Mouse (Mus musculus) MEL (cell line): ENCODE data around the gene Hsdl1. TPM values are rescaled to one million over a fixed set of nuclear protein-coding genes. Genes with fewer than 3 reads are reported as not detected.

Experiments
- DNase-seq: peaks from one replicate; pipeline ENCODE4 v3.0.0; 2011; ENCODE audit warnings: low read depth, low spot score
- H3K27ac ChIP-seq: 2 replicates; pipeline ENCODE4 v1.5.1; 2012; ENCODE audit warnings: low read depth, mild to moderate bottlenecking, control low read depth, low read length, moderate library complexity; ENCODE audit not compliant: control insufficient read depth
- H3K27me3 ChIP-seq, 2 experiments: fragments of 150-350 bp in 1 of 2; sonication (generic) in 1 of 2; 2 replicates each; pipeline ENCODE4 v1.6.1; 2012; ENCODE audit warnings: low read length in 2 of 2, mild to moderate bottlenecking in 2 of 2, improper control_type of control experiment in 1 of 2, moderate library complexity in 1 of 2; ENCODE audit not compliant: insufficient read depth in 2 of 2, control insufficient read depth in 1 of 2
- H3K36me3 ChIP-seq, 2 experiments: 2 replicates each; pipeline ENCODE4 v1.6.1; 2012 to 2014; ENCODE audit warnings: low read length in 2 of 2, improper control_type of control experiment in 1 of 2, inconsistent platforms in 1 of 2, mild to moderate bottlenecking in 1 of 2; ENCODE audit not compliant: insufficient read depth in 2 of 2, control insufficient read depth in 1 of 2
- H3K4me1 ChIP-seq, 2 experiments: fragments of 150-350 bp in 1 of 2; sonication (generic) in 1 of 2; 2 replicates each; pipeline ENCODE4 v1.6.1; 2012; ENCODE audit warnings: low read length in 2 of 2, improper control_type of control experiment in 1 of 2, mild to moderate bottlenecking in 1 of 2; ENCODE audit not compliant: insufficient read depth in 2 of 2, control insufficient read depth in 1 of 2
- H3K4me3 ChIP-seq, 2 experiments: fragments of 150-350 bp in 1 of 2; sonication (generic) in 1 of 2; 2 replicates each; pipeline ENCODE4 v1.5.1; 2012; ENCODE audit warnings: low read depth in 2 of 2, low read length in 2 of 2, mild to moderate bottlenecking in 2 of 2, moderate library complexity in 2 of 2, control low read depth in 1 of 2, improper control_type of control experiment in 1 of 2; ENCODE audit not compliant: control insufficient read depth in 1 of 2, insufficient read depth in 1 of 2
- H3K79me2 ChIP-seq: 2 replicates; pipeline ENCODE4 v1.6.1; 2012; ENCODE audit warnings: mild to moderate bottlenecking, low read length, moderate library complexity; ENCODE audit not compliant: control insufficient read depth, poor library complexity, insufficient read depth
- H3K9ac ChIP-seq: 2 replicates; pipeline ENCODE4 v1.6.1; 2012; ENCODE audit warnings: low read depth, mild to moderate bottlenecking, control low read depth, low read length, moderate library complexity; ENCODE audit not compliant: control insufficient read depth, poor library complexity, severe bottlenecking
- H3K9me3 ChIP-seq: fragments of 150-350 bp; sonication (generic); replicated peaks from 2 replicates; pipeline ENCODE4 v1.6.1; 2012; ENCODE audit warnings: mild to moderate bottlenecking, low read length, improper control_type of control experiment, moderate library complexity; ENCODE audit not compliant: insufficient read depth
- BHLHE40 ChIP-seq: IDR thresholded peaks from 2 replicates; pipeline ENCODE4 v1.6.1; 2012; ENCODE audit warnings: low read depth, mild to moderate bottlenecking, inconsistent platforms, low read length, improper control_type of control experiment, borderline replicate concordance
- CHD2 ChIP-seq: IDR thresholded peaks from 2 replicates; pipeline ENCODE4 v1.6.1; 2011; ENCODE audit warnings: low read length, improper control_type of control experiment
- CTCF ChIP-seq, 3 experiments: IDR thresholded peaks in 2 of 3; conservative IDR thresholded peaks in 1 of 3; 2 replicates each; pipeline ENCODE4 v1.5.1; 2011 to 2012; ENCODE audit warnings: low read length in 3 of 3, low read depth in 2 of 3, mild to moderate bottlenecking in 2 of 3, improper control_type of control experiment in 1 of 3, inconsistent platforms in 1 of 3, mixed read lengths in 1 of 3, moderate library complexity in 1 of 3; ENCODE audit not compliant: control insufficient read depth in 1 of 3, insufficient read depth in 1 of 3, poor library complexity in 1 of 3, severe bottlenecking in 1 of 3
- E2F4 ChIP-seq: IDR thresholded peaks from 2 replicates; pipeline ENCODE4 v1.6.1; 2011; ENCODE audit warnings: low read depth, low read length, improper control_type of control experiment, borderline replicate concordance
- ETS1 ChIP-seq: IDR thresholded peaks from 2 replicates; pipeline ENCODE4 v1.6.1; 2012; ENCODE audit warnings: low read depth, mild to moderate bottlenecking, inconsistent platforms, low read length, improper control_type of control experiment, moderate library complexity
- GABPA ChIP-seq: IDR thresholded peaks from 2 replicates; pipeline ENCODE4 v1.6.1; 2012; ENCODE audit warnings: low read depth, mild to moderate bottlenecking, inconsistent platforms, low read length, improper control_type of control experiment, moderate library complexity
- GATA1 ChIP-seq: IDR thresholded peaks from 2 replicates; pipeline ENCODE4 v1.6.1; 2011; ENCODE audit warnings: low read depth, low read length, improper control_type of control experiment
- KAT2A ChIP-seq: conservative IDR thresholded peaks from 2 replicates; pipeline ENCODE4 v1.6.1; 2012; ENCODE audit warnings: low read depth, low read length, improper control_type of control experiment, inconsistent platforms
- MAZ ChIP-seq: IDR thresholded peaks from 2 replicates; pipeline ENCODE4 v1.6.1; 2012; ENCODE audit warnings: low read depth, mild to moderate bottlenecking, inconsistent platforms, low read length, improper control_type of control experiment
- MXI1 ChIP-seq: IDR thresholded peaks from 2 replicates; pipeline ENCODE4 v1.6.1; 2011; ENCODE audit warnings: mild to moderate bottlenecking, low read depth, low read length, improper control_type of control experiment
- MYB ChIP-seq: IDR thresholded peaks from 2 replicates; pipeline ENCODE4 v1.6.1; 2011; ENCODE audit warnings: mild to moderate bottlenecking, low read depth, low read length, improper control_type of control experiment
- MYC ChIP-seq: IDR thresholded peaks from 2 replicates; pipeline ENCODE4 v1.6.1; 2011; ENCODE audit warnings: low read depth, mild to moderate bottlenecking, low read length, improper control_type of control experiment, moderate library complexity
- NELFE ChIP-seq: IDR thresholded peaks from 2 replicates; pipeline ENCODE4 v1.6.1; 2011; ENCODE audit warnings: low read depth, low read length, improper control_type of control experiment
- NRF1 ChIP-seq: IDR thresholded peaks from 2 replicates; pipeline ENCODE4 v1.6.1; 2014; ENCODE audit warnings: low read depth, mild to moderate bottlenecking, inconsistent platforms, low read length, improper control_type of control experiment, moderate library complexity; ENCODE audit not compliant: poor library complexity, insufficient read depth, severe bottlenecking
- POLR2AphosphoS2 ChIP-seq: IDR thresholded peaks from 2 replicates; pipeline ENCODE4 v1.6.1; 2011; ENCODE audit warnings: low read length, improper control_type of control experiment
- RAD21 ChIP-seq: IDR thresholded peaks from 2 replicates; pipeline ENCODE4 v1.6.1; 2011; ENCODE audit warnings: mild to moderate bottlenecking, low read depth, low read length, improper control_type of control experiment
- RCOR1 ChIP-seq: IDR thresholded peaks from 2 replicates; pipeline ENCODE4 v1.6.1; 2012; ENCODE audit warnings: low read depth, mild to moderate bottlenecking, inconsistent platforms, low read length, improper control_type of control experiment
- SIN3A ChIP-seq: IDR thresholded peaks from 2 replicates; pipeline ENCODE4 v1.6.1; 2012; ENCODE audit warnings: low read length, improper control_type of control experiment, inconsistent platforms
- TAL1 ChIP-seq: IDR thresholded peaks from 2 replicates; pipeline ENCODE4 v1.6.1; 2012; ENCODE audit warnings: mild to moderate bottlenecking, inconsistent platforms, low read length, moderate library complexity, mixed read lengths
- USF2 ChIP-seq, 2 experiments: IDR thresholded peaks; 2 replicates each; pipeline ENCODE4 v1.6.1; 2011 to 2012; ENCODE audit warnings: improper control_type of control experiment in 2 of 2, low read length in 2 of 2, borderline replicate concordance in 1 of 2, inconsistent platforms in 1 of 2, low read depth in 1 of 2, mild to moderate bottlenecking in 1 of 2; ENCODE audit not compliant: insufficient read depth in 1 of 2
- ZC3H11A ChIP-seq: IDR thresholded peaks from 2 replicates; pipeline ENCODE4 v1.6.1; 2012; ENCODE audit warnings: low read depth, mild to moderate bottlenecking, inconsistent platforms, low read length, improper control_type of control experiment
- ZKSCAN1 ChIP-seq: IDR thresholded peaks from 2 replicates; pipeline ENCODE4 v1.6.1; 2012; ENCODE audit warnings: low read depth, mild to moderate bottlenecking, inconsistent platforms, low read length, improper control_type of control experiment, moderate library complexity
- polyA plus RNA-seq, 2 experiments: library from polyadenylated mRNA; stranded (reverse) in 1 of 2; unstranded in 1 of 2; fragments of >175 nt in 1 of 2; fragments of >200 nt in 1 of 2; gene quantifications; 2 replicates each; pipeline versions ENCODE4 v1.2.1 to v1.2.4; 2012; ENCODE audit warnings: low replicate concordance in 2 of 2, low read depth in 1 of 2; ENCODE audit not compliant: insufficient read length in 2 of 2, insufficient read depth in 1 of 2, missing spikeins in 1 of 2
- total RNA-seq: library from RNA; depleted of rRNA; stranded (reverse); fragments of 300-350 nt; gene quantifications from 2 replicates; pipeline ENCODE4 v1.2.3, GENCODE M21; 2012

Gene Hsdl1
- total and polyA plus RNA-seq, 3 experiments: 29.4 to 46.3 (median 37.1) TPM

DNA sequence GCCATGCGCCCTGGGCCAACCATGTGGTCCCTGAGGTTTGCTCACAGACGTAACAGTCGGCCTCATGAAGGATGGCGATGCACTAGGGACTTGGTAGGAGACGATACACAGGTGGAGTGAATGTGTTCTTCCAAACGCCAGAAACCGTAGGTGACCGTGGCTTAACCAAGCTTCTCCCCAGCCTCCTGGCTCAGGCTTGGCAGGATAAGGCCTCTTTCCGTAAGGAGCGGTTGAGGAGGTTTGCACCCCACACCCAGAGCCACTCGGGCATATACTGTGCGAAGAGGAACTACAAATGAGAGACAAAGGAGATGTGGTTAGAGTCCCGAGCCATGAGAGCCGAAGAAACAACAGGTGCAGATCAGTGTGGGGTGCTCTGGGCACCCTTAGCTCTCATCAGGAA is 11.1 kb downstream of the Hsdl1 start:
- no peak overlapping the region for H3K27ac ChIP-seq
- H3K79me2 ChIP-seq: no peaks in the 10 kb centered on the region
- H3K36me3 ChIP-seq: no peaks in the 10 kb centered on the region; a peak in 1 of 4 replicates
- no peak overlapping the region for H3K9ac ChIP-seq
- H3K9me3 ChIP-seq: no peaks in the 10 kb centered on the region
- H3K4me1 ChIP-seq: peaks cover 0 to 3% of the 10 kb centered on the region in 2 experiments; a peak in 2 of 4 replicates
- no peaks in the 10 kb centered on the region for H3K27me3 ChIP-seq
- DNase-seq: no peak
- TF ChIP-seq CTCF (IDR thresholded peaks at IDR 0.05 in 2 of 3, conservative IDR thresholded peaks at IDR 0.05 in 1 of 3; ENCODE audit: control insufficient read depth in 1 of 3, insufficient read depth in 1 of 3, low read depth in 2 of 3, low read length in 3 of 3, poor library complexity in 1 of 3, severe bottlenecking in 1 of 3): no peak
- no peak for TF ChIP-seq NELFE
- TF ChIP-seq ETS1: no peak
- TF ChIP-seq RAD21: no peak
- TF ChIP-seq SIN3A: no peak
- no peak for TF ChIP-seq USF2 (IDR thresholded peaks at IDR 0.05; ENCODE audit: borderline replicate concordance in 1 of 2, insufficient read depth in 1 of 2, low read depth in 1 of 2, low read length in 2 of 2)
- no peak for TF ChIP-seq GABPA
- TF ChIP-seq NRF1: no peak
- no peak for TF ChIP-seq GATA1
- TF ChIP-seq MYB: no peak
- TF ChIP-seq E2F4: no peak
- no peak for TF ChIP-seq ZC3H11A
- no peak for TF ChIP-seq CHD2
- no peak for TF ChIP-seq BHLHE40
- no peak for TF ChIP-seq ZKSCAN1
- TF ChIP-seq MXI1: no peak
- TF ChIP-seq MAZ: no peak
- TF ChIP-seq, all 39 proteins: peak for 0
- H3K4me3 ChIP-seq: no peak overlapping the region

DNA sequence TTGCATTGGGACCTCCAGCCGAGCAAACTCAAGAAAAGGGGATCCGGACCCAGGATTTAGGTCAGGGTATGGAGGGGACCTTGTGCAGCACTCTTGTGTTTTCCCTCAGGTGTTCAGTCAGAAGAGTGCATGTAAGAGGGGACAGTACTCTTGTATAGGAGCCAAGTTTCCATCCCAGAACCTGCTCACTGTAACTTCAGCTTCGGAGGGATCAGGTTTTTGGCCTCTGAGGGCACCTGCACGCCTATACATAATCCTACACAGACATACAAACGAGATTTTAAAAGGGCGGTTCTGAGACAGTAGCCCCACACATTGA is 15.6 kb downstream of the Hsdl1 start:
- no peak for TF ChIP-seq KAT2A
- TF ChIP-seq TAL1: no peak
- no peak for TF ChIP-seq MAZ
- TF ChIP-seq RCOR1: no peak
- no peak for TF ChIP-seq CTCF (IDR thresholded peaks at IDR 0.05 in 2 of 3, conservative IDR thresholded peaks at IDR 0.05 in 1 of 3; ENCODE audit: control insufficient read depth in 1 of 3, insufficient read depth in 1 of 3, low read depth in 2 of 3, low read length in 3 of 3, poor library complexity in 1 of 3, severe bottlenecking in 1 of 3)
- no peak for TF ChIP-seq MYB
- no peak for TF ChIP-seq POLR2AphosphoS2
- TF ChIP-seq MYC: no peak
- Histone ChIP-seq H3K27me3 (no peaks in the 10 kb centered on the region), H3K4me3 (peak overlapping the region in 1 of 2 experiments; percentile 54; a peak in 2 of 4 replicates), H3K36me3 (peaks cover 0 to 11% of the 10 kb centered on the region in 2 experiments; a peak in 3 of 4 replicates), H3K27ac (no peak overlapping the region), H3K4me1 (peaks cover 2 to 13% of the 10 kb centered on the region in 2 experiments; a peak in 3 of 4 replicates), H3K79me2 (peaks cover 37% of the 10 kb centered on the region), H3K9ac (peak overlapping the region; percentile 79), H3K9me3 (no peaks in the 10 kb centered on the region)
- DNase-seq: no peak
